Mouse (Mus musculus): Measurements from ENCODE around the gene Sh2d4b. TPM values are rescaled to one million over a fixed set of nuclear protein-coding genes. Genes with fewer than 3 reads are reported as not detected.

Gene Sh2d4b
- 0.40 and 0.57 TPM in 2 replicates for polyA plus RNA-seq (2016; fragmentation: Nextera tagmentation; extraction: Ambion mirVana)

DNA sequence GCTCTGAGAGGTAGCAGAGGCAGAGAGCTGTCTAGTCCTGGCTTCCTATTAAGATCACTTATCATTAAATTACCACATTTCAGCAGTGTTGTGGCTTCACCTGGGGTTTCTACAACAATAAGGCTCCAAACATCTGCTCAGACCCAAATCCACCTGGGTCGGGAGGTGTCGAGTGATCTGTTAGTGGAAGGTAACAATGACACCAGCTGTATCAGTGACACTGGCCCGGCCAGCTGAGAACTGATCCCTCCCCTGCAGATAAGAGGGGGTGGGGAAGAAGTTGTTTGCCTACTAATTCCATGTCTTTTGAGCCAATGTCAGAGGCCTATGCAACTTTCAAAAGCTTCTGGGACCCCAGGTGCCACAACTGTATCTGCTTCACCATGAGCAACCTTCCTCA is at the start of gene Sh2d4b:
Gene Sh2d4b, minus strand, starts transcription at position 71 of the 400 bp plus-strand sequence.
- Histone ChIP-seq H3K4me3 (no peak within 1 kb of the TSS), H3K36me3 (replicated peaks) (no peaks in the 10 kb centered on the region), H3K27ac (replicated peaks) (no peak within 1 kb of the TSS), H3K4me1 (peaks cover 25% of the 10 kb centered on the region), H3K27me3 (replicated peaks; ENCODE audit: low read depth, poor library complexity, severe bottlenecking) (no peaks in the 10 kb centered on the region), H3K9me3 (no peaks in the 10 kb centered on the region)
- DNase-seq (ENCODE audit: low spot score): no peak
- 69% methylated on average over 3 of the region's 3 CpGs for WGBS

DNA sequence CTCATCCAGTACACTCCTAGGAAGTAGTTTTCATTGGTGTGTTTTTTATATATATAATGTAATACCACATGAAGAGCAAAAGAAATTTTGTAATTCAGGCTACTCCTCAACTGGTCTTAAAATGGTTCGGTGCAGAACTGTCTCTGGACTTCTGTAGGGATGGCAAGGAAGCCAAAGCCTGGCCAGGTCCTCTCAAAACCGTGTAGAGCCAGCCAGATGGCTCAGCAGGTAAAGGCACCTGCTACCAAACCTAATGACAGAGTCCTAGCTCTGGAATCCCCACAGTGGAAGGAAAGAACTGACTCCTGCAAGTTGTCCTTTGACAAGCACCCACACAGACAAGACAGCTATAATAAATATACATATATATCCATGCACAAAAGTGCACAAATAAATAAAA is 49.4 kb upstream of the Sh2d4b start:
- peaks cover 8% of the 10 kb centered on the region for H3K4me1 ChIP-seq
- peaks cover 21% of the 10 kb centered on the region for H3K36me3 ChIP-seq (replicated peaks)
- H3K27me3 ChIP-seq (replicated peaks; ENCODE audit: low read depth, poor library complexity, severe bottlenecking): no peaks in the 10 kb centered on the region
- WGBS: 86% methylated on average over 2 of the region's 2 CpGs
- no peak overlapping the region for H3K4me3 ChIP-seq
- no peak for DNase-seq (ENCODE audit: low spot score)
- no peaks in the 10 kb centered on the region for H3K9me3 ChIP-seq
- no peak overlapping the region for H3K27ac ChIP-seq (replicated peaks)

DNA sequence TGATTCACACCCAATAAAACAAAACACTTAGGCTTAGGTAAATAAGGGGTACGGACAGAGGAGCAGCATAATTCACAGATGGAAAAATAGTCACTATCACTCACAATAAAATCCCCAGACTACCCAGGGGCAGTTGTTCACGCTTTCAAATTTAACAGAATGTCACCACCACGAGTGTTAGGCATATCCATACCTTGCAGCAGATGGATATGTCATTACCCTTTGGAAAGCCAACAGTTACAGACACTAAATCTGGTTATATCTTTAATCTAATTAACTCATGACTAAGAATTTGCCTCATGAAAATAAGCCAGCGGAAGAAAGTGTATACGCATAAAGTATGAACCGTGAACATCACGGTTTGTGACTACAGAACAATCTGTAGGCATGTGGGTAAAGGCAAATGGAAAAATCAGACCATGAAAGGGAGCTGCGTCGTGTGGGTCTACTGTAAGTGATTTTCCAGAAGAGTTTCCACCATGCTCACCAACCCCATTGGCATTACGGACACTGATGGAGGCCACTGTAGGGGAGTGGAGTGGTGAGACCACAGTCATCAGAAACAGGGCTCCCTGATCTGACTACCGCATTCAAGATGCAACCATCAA is 45.4 kb upstream of the Sh2d4b start:
- H3K27ac ChIP-seq (replicated peaks): no peak overlapping the region
- H3K9me3 ChIP-seq: no peaks in the 10 kb centered on the region
- 92% methylated on average over 11 of the region's 11 CpGs for WGBS
- DNase-seq (ENCODE audit: low spot score): no peak
- peaks cover 21% of the 10 kb centered on the region for H3K4me1 ChIP-seq
- H3K36me3 ChIP-seq (replicated peaks): peaks cover 11% of the 10 kb centered on the region
- H3K27me3 ChIP-seq (replicated peaks; ENCODE audit: low read depth, poor library complexity, severe bottlenecking): no peaks in the 10 kb centered on the region
- no peak overlapping the region for H3K4me3 ChIP-seq

DNA sequence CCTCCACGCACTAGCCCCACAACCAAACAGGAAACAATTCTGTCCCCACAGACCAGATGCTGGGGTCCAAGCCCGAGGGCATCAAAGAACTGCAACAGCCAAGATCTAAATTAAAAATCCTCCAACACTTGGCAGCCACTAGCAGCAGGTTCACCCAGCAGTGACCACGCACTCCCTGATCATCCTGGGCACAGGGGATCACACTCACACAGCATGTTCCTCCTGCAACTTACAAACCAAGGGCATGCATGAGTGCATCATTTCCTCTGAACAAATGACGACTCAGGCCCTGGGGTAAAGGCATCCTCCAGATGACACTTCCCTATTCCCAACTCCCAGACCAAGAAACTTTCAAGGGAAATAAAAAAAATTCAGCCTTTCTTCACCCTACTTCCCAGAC is 44.0 kb upstream of the Sh2d4b start:
- peaks cover 25% of the 10 kb centered on the region for H3K36me3 ChIP-seq (replicated peaks)
- H3K27me3 ChIP-seq (replicated peaks; ENCODE audit: low read depth, poor library complexity, severe bottlenecking): no peaks in the 10 kb centered on the region
- no peak overlapping the region for H3K27ac ChIP-seq (replicated peaks)
- H3K4me1 ChIP-seq: peaks cover 33% of the 10 kb centered on the region
- no peak overlapping the region for H3K4me3 ChIP-seq
- DNase-seq (ENCODE audit: low spot score): no peak
- WGBS: 62% methylated on average over 4 of the region's 4 CpGs
- no peaks in the 10 kb centered on the region for H3K9me3 ChIP-seq

DNA sequence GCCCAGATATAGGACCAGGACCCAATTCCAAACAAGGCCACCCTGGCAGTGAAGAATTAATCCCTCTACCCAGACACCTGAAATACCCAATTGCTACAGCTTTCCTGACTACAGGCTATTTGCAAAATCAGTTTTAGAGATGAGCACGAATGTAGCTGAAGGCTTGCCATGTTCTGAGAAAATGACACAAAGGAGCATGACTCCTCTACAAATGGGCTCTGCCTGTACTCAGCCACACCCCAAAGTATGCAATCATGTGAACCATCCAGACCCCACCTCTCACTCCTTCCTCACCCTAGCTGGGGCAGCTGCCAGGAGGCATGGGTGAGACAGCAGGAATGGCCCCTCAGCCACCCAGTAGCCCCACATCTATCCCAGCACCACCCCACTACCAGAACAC is 42.4 kb upstream of the Sh2d4b start:
- Histone ChIP-seq H3K4me1 (peaks cover 49% of the 10 kb centered on the region), H3K27ac (replicated peaks) (no peak overlapping the region), H3K9me3 (no peaks in the 10 kb centered on the region), H3K4me3 (no peak overlapping the region), H3K27me3 (replicated peaks; ENCODE audit: low read depth, poor library complexity, severe bottlenecking) (no peaks in the 10 kb centered on the region), H3K36me3 (replicated peaks) (peaks cover 25% of the 10 kb centered on the region)
- 93% methylated on average over 1 of the region's 1 CpGs for WGBS
- DNase-seq (ENCODE audit: low spot score): no peak

GRCm38 (mm10) chr14:40935054-40935453 is 42.0 kb upstream of the Sh2d4b start:
- Histone ChIP-seq H3K27ac (replicated peaks) (no peak overlapping the region), H3K4me3 (no peak overlapping the region), H3K9me3 (no peaks in the 10 kb centered on the region), H3K27me3 (replicated peaks; ENCODE audit: low read depth, poor library complexity, severe bottlenecking) (no peaks in the 10 kb centered on the region), H3K36me3 (replicated peaks) (peaks cover 25% of the 10 kb centered on the region), H3K4me1 (peaks cover 48% of the 10 kb centered on the region)
- no peak for DNase-seq (ENCODE audit: low spot score)
- WGBS: 88% methylated on average over 2 of the region's 2 CpGs

DNA sequence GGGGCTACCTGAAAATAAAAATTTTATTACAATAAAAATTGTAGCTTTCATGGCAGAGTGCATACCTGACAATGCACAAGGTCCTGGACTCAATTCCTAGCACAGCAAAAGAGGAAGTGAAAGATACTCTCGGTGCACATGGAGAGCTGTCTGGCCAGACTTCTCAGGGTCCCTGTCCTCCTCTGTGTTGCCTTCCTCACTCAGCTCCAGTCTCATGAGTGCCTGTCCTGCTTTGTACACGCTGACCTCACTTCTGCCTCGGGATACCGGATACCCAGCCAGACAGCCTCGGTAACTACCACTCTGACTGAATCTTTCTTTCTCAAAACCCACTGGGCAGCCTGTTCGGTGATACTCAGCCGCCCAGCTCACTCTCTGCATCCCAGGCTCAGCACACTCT is 40.3 kb upstream of the Sh2d4b start:
- peaks cover 25% of the 10 kb centered on the region for H3K36me3 ChIP-seq (replicated peaks)
- H3K4me3 ChIP-seq: no peak overlapping the region
- H3K9me3 ChIP-seq: no peaks in the 10 kb centered on the region
- WGBS: 84% methylated on average over 7 of the region's 7 CpGs
- H3K4me1 ChIP-seq: peaks cover 61% of the 10 kb centered on the region
- H3K27me3 ChIP-seq (replicated peaks; ENCODE audit: low read depth, poor library complexity, severe bottlenecking): no peaks in the 10 kb centered on the region
- DNase-seq (ENCODE audit: low spot score): no peak
- 0 out of 2 replicates have a peak overlapping the region, but pooled peaks have one; percentile 10 for H3K27ac ChIP-seq (replicated peaks)

DNA sequence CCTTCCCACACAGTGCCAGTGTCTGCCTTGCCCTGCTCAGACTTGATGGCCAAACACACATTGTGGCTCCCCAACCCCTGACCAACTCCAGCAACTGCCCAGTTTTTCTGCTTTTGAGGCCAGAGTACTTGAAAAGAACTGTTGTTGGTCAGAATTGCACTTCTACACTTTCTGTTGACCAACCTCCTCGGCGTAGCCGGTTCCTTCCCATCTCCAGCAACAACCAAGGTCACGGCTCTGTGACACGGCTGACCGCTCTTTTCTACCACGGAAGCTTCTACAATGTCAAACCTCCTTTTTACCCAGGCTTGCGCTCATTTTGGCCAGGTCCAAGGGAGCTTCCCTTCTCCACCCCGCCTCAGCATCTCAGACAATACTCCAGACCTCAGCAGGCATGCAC is 39.2 kb upstream of the Sh2d4b start:
- Histone ChIP-seq H3K27ac (replicated peaks) (0 out of 2 replicates have a peak overlapping the region, but pooled peaks have one; percentile 0), H3K9me3 (no peaks in the 10 kb centered on the region), H3K4me3 (no peak overlapping the region), H3K4me1 (peaks cover 67% of the 10 kb centered on the region), H3K27me3 (replicated peaks; ENCODE audit: low read depth, poor library complexity, severe bottlenecking) (no peaks in the 10 kb centered on the region), H3K36me3 (replicated peaks) (peaks cover 25% of the 10 kb centered on the region)
- no peak for DNase-seq (ENCODE audit: low spot score)
- WGBS: 91% methylated on average over 9 of the region's 9 CpGs

- Histone ChIP-seq H3K4me1 (peaks cover 68% of the 10 kb centered on the region), H3K27me3 (replicated peaks; ENCODE audit: low read depth, poor library complexity, severe bottlenecking) (no peaks in the 10 kb centered on the region), H3K27ac (replicated peaks) (peak overlapping the region; percentile 44; the same call in 1 of the 2 replicates), H3K9me3 (no peaks in the 10 kb centered on the region), H3K36me3 (replicated peaks) (peaks cover 24% of the 10 kb centered on the region), H3K4me3 (no peak overlapping the region)
- 38% methylated on average over 3 of the region's 3 CpGs for WGBS
- no peak for DNase-seq (ENCODE audit: low spot score)
These were observed 38.2 kb upstream of the Sh2d4b start for GRCm38 (mm10) chr14:40931115-40931829.

GRCm38 (mm10) chr14:40929943-40930342 is 36.9 kb upstream of the Sh2d4b start:
- Histone ChIP-seq H3K4me3 (no peak overlapping the region), H3K4me1 (peaks cover 67% of the 10 kb centered on the region), H3K27me3 (replicated peaks; ENCODE audit: low read depth, poor library complexity, severe bottlenecking) (no peaks in the 10 kb centered on the region), H3K9me3 (no peaks in the 10 kb centered on the region), H3K27ac (replicated peaks) (no peak overlapping the region), H3K36me3 (replicated peaks) (peaks cover 31% of the 10 kb centered on the region)
- WGBS: 90% methylated on average over 2 of the region's 2 CpGs
- no peak for DNase-seq (ENCODE audit: low spot score)

- 83% methylated on average over 5 of the region's 5 CpGs for WGBS
- H3K4me3 ChIP-seq: no peak overlapping the region
- no peaks in the 10 kb centered on the region for H3K27me3 ChIP-seq (replicated peaks; ENCODE audit: low read depth, poor library complexity, severe bottlenecking)
- H3K9me3 ChIP-seq: no peaks in the 10 kb centered on the region
- H3K27ac ChIP-seq (replicated peaks): no peak overlapping the region
- no peak for DNase-seq (ENCODE audit: low spot score)
- peaks cover 30% of the 10 kb centered on the region for H3K36me3 ChIP-seq (replicated peaks)
- H3K4me1 ChIP-seq: peaks cover 70% of the 10 kb centered on the region
These were observed 35.8 kb upstream of the Sh2d4b start for GRCm38 (mm10) chr14:40928897-40929296.

DNA sequence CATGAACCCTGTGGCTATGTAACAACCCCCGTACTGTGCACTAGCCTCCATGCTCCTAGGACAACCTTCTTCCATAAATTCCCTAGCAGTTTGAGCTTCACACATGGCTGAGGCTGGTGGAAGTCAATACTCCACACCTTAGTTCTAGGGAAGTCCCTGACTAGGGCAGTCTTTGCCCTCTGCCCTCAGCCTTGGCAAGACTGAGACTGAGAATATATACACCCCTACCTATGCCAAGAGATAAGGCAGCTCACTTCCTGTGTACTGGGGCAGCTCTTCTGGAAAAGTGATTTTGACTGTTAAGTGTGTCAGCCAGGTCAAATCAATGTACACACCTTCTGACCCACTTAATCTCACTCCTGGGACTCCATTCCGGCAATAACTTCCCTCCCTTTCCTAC is 34.0 kb upstream of the Sh2d4b start:
- Histone ChIP-seq H3K4me1 (peaks cover 53% of the 10 kb centered on the region), H3K9me3 (no peaks in the 10 kb centered on the region), H3K27me3 (replicated peaks; ENCODE audit: low read depth, poor library complexity, severe bottlenecking) (no peaks in the 10 kb centered on the region), H3K4me3 (no peak overlapping the region), H3K36me3 (replicated peaks) (peaks cover 26% of the 10 kb centered on the region), H3K27ac (replicated peaks) (no peak overlapping the region)
- WGBS: 76% methylated on average over 2 of the region's 2 CpGs
- no peak for DNase-seq (ENCODE audit: low spot score)

Measured in embryonic facial prominence, embryonic 10.5 days (tissue).